Mouse (Mus musculus): Measurements from ENCODE around the gene Rexo2.
A peak's percentile ranks its signal among the peaks of the same experiment; 100 is the strongest.

GRCm38 (mm10) chr9:48465671-48466070 lies 14.8 kb downstream of the Rexo2 start:
- TF ChIP-seq CTCF (IDR thresholded peaks at IDR 0.05; ENCODE audit: control insufficient read depth, insufficient read depth, insufficient replicate concordance, low read depth, low read length) (peak; percentile 62; the same call in 1 of the 2 replicates), POLR2A (IDR thresholded peaks at IDR 0.05; ENCODE audit: control insufficient read depth, low read depth, low read length) (no peak)

Measured in testis, adult 2 months (tissue).